Mouse (Mus musculus): ENCODE results near the gene Sirt4. TPM values are rescaled to one million over a fixed set of nuclear protein-coding genes. Genes with fewer than 3 reads are reported as not detected.

Gene Sirt4
- total and polyA plus RNA-seq, 2 experiments from 2014 or later, result 20.2 to 33.7 TPM

- ATAC-seq (no peak), DNase-seq (ENCODE audit: low spot score) (no peak)
- 68% methylated on average over 6 of the region's 6 CpGs for WGBS
- H3K4me2 ChIP-seq (ENCODE audit: low read depth, low read length), result no peak overlapping the region
- peaks cover 7% of the 10 kb centered on the region; the same call in 1 of the 2 replicates for H3K4me1 ChIP-seq (ENCODE audit: insufficient read depth, low read length)
- no peak for TF ChIP-seq CTCF (IDR thresholded peaks at IDR 0.05; ENCODE audit: low read depth)
- no peak overlapping the region for H3K27ac ChIP-seq
- H3K27me3 ChIP-seq (ENCODE audit: insufficient read depth, low read length), result no peaks in the 10 kb centered on the region
- H3K9ac ChIP-seq (replicated peaks; ENCODE audit: low read length), result no peak overlapping the region
- no peaks in the 10 kb centered on the region for H3K9me3 ChIP-seq (ENCODE audit: low read length)
- H3K36me3 ChIP-seq (ENCODE audit: insufficient read depth, low read length), result no peaks in the 10 kb centered on the region
- H3K4me3 ChIP-seq (ENCODE audit: low read length), result no peak overlapping the region
Observed at GRCm38 (mm10) chr5:115492711-115493335, 8.3 kb upstream of the Sirt4 start.

- Histone ChIP-seq H3K27ac (no peak overlapping the region), H3K36me3 (ENCODE audit: insufficient read depth, low read length) (no peaks in the 10 kb centered on the region), H3K4me2 (ENCODE audit: low read depth, low read length) (peak overlapping the region; percentile 60), H3K9ac (replicated peaks; ENCODE audit: low read length) (no peak overlapping the region; the same call in 1 of the 2 replicates), H3K4me3 (ENCODE audit: low read length) (peak overlapping the region; percentile 27), H3K9me3 (ENCODE audit: low read length) (no peaks in the 10 kb centered on the region), H3K4me1 (ENCODE audit: insufficient read depth, low read length) (peaks cover 7% of the 10 kb centered on the region; the same call in 1 of the 2 replicates), H3K27me3 (ENCODE audit: insufficient read depth, low read length) (no peaks in the 10 kb centered on the region)
- 3% methylated on average over 28 of the region's 28 CpGs for WGBS
- no peak for TF ChIP-seq CTCF (IDR thresholded peaks at IDR 0.05; ENCODE audit: low read depth)
- ATAC-seq (no peak), DNase-seq (ENCODE audit: low spot score) (peak; percentile 19)
Observed at GRCm38 (mm10) chr5:115491771-115492322, 7.3 kb upstream of the Sirt4 start.

- Histone ChIP-seq H3K9ac (replicated peaks; ENCODE audit: low read length) (no peak overlapping the region), H3K27ac (no peak overlapping the region), H3K4me3 (ENCODE audit: low read length) (no peak overlapping the region), H3K27me3 (ENCODE audit: insufficient read depth, low read length) (no peaks in the 10 kb centered on the region), H3K36me3 (ENCODE audit: insufficient read depth, low read length) (no peaks in the 10 kb centered on the region), H3K9me3 (ENCODE audit: low read length) (no peaks in the 10 kb centered on the region), H3K4me2 (ENCODE audit: low read depth, low read length) (peak overlapping the region; percentile 53), H3K4me1 (ENCODE audit: insufficient read depth, low read length) (peaks cover 7% of the 10 kb centered on the region; the same call in 1 of the 2 replicates)
- ATAC-seq (no peak), DNase-seq (ENCODE audit: low spot score) (no peak)
- no peak for TF ChIP-seq CTCF (IDR thresholded peaks at IDR 0.05; ENCODE audit: low read depth)
- WGBS, result 33% methylated on average over 5 of the region's 5 CpGs
Observed at GRCm38 (mm10) chr5:115491076-115491475, 6.6 kb upstream of the Sirt4 start.

- H3K4me2 ChIP-seq (ENCODE audit: low read depth, low read length), result peak overlapping the region; percentile 53
- no peak for TF ChIP-seq CTCF (IDR thresholded peaks at IDR 0.05; ENCODE audit: low read depth)
- H3K4me1 ChIP-seq (ENCODE audit: insufficient read depth, low read length), result peaks cover 7% of the 10 kb centered on the region; the same call in 1 of the 2 replicates
- ATAC-seq, result no peak
- no peak overlapping the region for H3K27ac ChIP-seq
- no peak overlapping the region; the same call in 1 of the 2 replicates for H3K4me3 ChIP-seq (ENCODE audit: low read length)
- no peaks in the 10 kb centered on the region for H3K36me3 ChIP-seq (ENCODE audit: insufficient read depth, low read length)
- H3K9ac ChIP-seq (replicated peaks; ENCODE audit: low read length), result no peak overlapping the region
- no peaks in the 10 kb centered on the region for H3K9me3 ChIP-seq (ENCODE audit: low read length)
- 10% methylated on average over 8 of the region's 8 CpGs for WGBS
- H3K27me3 ChIP-seq (ENCODE audit: insufficient read depth, low read length), result no peaks in the 10 kb centered on the region
- DNase-seq (ENCODE audit: low spot score), result no peak
Observed at GRCm38 (mm10) chr5:115490638-115491000, 6.1 kb upstream of the Sirt4 start.

- peak overlapping the region; percentile 53 for H3K4me2 ChIP-seq (ENCODE audit: low read depth, low read length)
- H3K9ac ChIP-seq (replicated peaks; ENCODE audit: low read length), result peak overlapping the region; percentile 68
- TF ChIP-seq CTCF (IDR thresholded peaks at IDR 0.05; ENCODE audit: low read depth), result no peak
- no peaks in the 10 kb centered on the region for H3K27me3 ChIP-seq (ENCODE audit: insufficient read depth, low read length)
- ATAC-seq, result peak; percentile 90
- H3K27ac ChIP-seq, result peak overlapping the region; percentile 99
- peak overlapping the region; percentile 28 for H3K4me3 ChIP-seq (ENCODE audit: low read length)
- WGBS, result under 1% methylated on average over 50 of the region's 50 CpGs
- DNase-seq (ENCODE audit: low spot score), result peak; percentile 94
- no peaks in the 10 kb centered on the region for H3K9me3 ChIP-seq (ENCODE audit: low read length)
- H3K36me3 ChIP-seq (ENCODE audit: insufficient read depth, low read length), result no peaks in the 10 kb centered on the region
- peaks cover 7% of the 10 kb centered on the region; the same call in 1 of the 2 replicates for H3K4me1 ChIP-seq (ENCODE audit: insufficient read depth, low read length)
Observed at GRCm38 (mm10) chr5:115489699-115490637, 5.4 kb upstream of the Sirt4 start.

- WGBS, result under 1% methylated on average over 38 of the region's 39 CpGs
- no peaks in the 10 kb centered on the region for H3K9me3 ChIP-seq (ENCODE audit: low read length)
- TF ChIP-seq CTCF (IDR thresholded peaks at IDR 0.05; ENCODE audit: low read depth), result no peak
- peak overlapping the region; percentile 99 for H3K27ac ChIP-seq
- H3K9ac ChIP-seq (replicated peaks; ENCODE audit: low read length), result peak overlapping the region; percentile 75
- DNase-seq (ENCODE audit: low spot score) (peak; percentile 91), ATAC-seq (peak; percentile 81)
- peaks cover 11% of the 10 kb centered on the region; the same call in 1 of the 2 replicates for H3K4me1 ChIP-seq (ENCODE audit: insufficient read depth, low read length)
- peak overlapping the region; percentile 28 for H3K4me3 ChIP-seq (ENCODE audit: low read length)
- peak overlapping the region; percentile 53 for H3K4me2 ChIP-seq (ENCODE audit: low read depth, low read length)
- H3K27me3 ChIP-seq (ENCODE audit: insufficient read depth, low read length), result no peaks in the 10 kb centered on the region
- H3K36me3 ChIP-seq (ENCODE audit: insufficient read depth, low read length), result no peaks in the 10 kb centered on the region
Observed at GRCm38 (mm10) chr5:115488841-115489698, 4.5 kb upstream of the Sirt4 start.
